Mouse (Mus musculus) yolk sac, embryonic 10.5 days (tissue): ENCODE data around the gene Fxr1.
"Not testable (repeated sequence)": the region's sequence is repeated elsewhere in the genome, so short reads cannot be mapped to it uniquely, and the experiment has no call there.

Experiments used
- DNase-seq: peaks from one replicate; pipeline ENCODE4 v3.0.0-alpha.2; 2017; ENCODE audit warnings: low spot score

Fxr1 gene

DNA sequence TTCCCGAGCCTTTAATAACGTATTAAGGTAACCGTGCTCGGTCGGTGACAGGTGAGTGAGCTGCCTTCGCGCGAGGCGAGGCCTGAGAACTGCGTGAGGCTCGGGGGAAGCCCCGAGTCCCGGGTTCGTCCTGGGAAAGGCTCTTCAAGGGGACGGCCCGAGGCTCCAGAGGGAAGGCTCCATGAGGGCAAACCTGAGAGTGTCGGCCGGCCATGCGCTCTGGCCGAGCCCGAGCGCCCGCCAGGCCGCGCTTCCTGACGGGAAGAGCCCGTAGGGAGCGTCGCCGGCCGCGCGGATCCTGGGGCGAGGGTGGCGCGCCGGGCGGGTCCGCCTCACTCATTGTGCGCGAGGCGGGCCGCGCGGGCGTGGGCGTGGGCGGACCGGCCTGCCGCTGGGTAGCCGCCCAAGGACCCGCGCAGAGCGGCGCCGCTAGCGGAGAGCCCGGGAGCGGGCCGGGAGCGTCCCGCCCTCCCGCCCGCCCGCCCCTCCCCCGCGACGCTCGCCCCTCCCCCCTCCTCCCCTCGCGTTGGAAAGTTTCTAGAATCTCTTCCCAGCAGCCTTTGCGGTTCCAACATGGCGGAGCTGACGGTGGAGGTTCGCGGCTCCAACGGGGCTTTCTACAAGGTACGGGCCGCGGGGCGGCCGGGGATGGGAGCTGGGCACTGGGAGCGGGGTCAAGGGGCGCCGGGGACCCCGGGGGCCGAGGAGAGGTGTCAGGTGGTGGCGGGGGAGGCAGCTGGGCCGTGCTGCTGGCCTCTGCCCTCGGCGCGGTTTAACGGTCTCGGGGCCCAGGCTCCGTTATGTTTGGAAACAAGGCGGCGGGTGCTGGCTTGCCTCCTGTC lies at the start of gene Fxr1:
Gene Fxr1 (plus strand): TSS at position 404 of the 842 bp plus-strand sequence.
- DNase-seq, result peak; percentile 84

- no peak for DNase-seq
These were observed 40.3 kb upstream of the Fxr1 start for GRCm38 (mm10) chr3:33979395-33979794.

GRCm38 (mm10) chr3:33982746-33983145 lies 37.0 kb upstream of the Fxr1 start:
- no peak for DNase-seq

DNA sequence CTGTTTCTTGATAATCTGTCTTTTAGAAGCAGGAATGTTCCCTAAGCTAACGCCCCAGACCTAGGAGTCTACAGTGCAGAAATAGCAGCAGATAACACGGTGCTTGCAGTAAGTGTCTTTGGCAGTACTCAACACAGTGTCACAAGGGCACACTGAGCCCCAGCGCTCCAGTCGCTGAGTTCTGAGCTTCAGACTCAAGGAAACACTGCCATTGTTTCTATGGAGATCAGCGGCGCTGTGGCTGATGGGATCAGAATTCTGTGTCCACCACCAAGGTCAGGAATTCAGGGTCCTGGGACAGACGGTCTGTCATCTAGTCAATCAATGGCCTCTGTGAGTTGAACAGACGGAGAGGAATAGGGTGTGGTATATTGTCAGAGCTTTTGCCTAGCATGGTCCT lies 30.4 kb upstream of the Fxr1 start:
- DNase-seq, result no peak

- no peak for DNase-seq
These were observed 29.3 kb upstream of the Fxr1 start for GRCm38 (mm10) chr3:33990451-33990850.

GRCm38 (mm10) chr3:33990921-33991320 lies 28.8 kb upstream of the Fxr1 start:
- DNase-seq, result no peak

DNA sequence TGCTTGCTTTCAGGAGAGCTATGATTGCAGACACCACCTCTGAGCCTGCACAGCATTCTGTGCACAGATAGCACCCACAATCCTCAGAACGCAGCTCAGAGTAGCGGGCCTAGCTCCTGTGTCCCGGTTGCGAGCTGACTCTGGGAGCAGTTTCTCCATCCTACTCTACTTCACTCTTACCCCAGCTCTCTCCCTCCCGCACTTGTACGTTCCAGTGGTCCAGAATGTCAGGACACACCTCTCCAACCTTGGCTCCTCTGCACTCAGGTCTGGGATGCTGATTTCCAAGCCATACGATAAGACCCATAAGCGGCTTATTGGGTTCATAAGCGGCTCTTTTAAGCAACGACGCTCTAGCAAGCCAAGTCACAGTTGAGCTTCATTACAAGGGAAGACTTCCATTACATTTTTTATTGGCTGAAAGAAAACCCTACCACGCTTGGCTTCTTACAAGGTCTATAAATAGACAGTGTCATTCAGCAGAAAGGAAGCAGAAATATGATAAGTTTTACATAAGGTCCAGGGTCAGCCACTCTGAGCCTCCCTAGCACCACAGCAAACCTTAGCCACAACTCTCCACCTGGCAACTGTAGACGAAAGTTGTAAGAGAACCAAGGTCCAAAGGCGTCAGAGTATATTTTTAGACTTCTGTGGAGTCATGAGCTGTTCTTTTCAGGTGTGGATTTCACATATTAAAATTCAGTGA lies 26.2 kb upstream of the Fxr1 start:
- no peak for DNase-seq

- DNase-seq, result no peak
These were observed 25.6 kb upstream of the Fxr1 start for GRCm38 (mm10) chr3:33994127-33994488.

DNA sequence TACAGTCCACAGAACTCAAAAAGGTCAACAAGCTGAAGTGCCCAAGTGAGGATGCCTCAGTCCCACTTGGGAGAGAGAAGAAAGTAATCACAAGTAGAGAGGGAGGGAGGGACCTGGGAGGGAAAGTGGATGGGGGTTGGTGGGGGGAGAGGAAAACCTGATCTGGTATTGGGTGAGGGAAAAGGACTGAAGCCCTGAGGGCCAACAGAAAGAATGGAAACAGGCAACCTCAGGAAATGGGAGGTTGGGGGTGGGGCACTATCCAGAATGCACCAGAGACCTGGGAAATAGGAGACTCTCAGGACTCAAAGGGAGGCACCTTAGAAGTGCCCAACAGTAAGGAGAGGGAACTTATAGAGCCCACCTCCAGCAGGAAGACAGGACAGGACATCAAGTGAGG lies 18.1 kb upstream of the Fxr1 start:
- DNase-seq, result not testable (repeated sequence)

DNA sequence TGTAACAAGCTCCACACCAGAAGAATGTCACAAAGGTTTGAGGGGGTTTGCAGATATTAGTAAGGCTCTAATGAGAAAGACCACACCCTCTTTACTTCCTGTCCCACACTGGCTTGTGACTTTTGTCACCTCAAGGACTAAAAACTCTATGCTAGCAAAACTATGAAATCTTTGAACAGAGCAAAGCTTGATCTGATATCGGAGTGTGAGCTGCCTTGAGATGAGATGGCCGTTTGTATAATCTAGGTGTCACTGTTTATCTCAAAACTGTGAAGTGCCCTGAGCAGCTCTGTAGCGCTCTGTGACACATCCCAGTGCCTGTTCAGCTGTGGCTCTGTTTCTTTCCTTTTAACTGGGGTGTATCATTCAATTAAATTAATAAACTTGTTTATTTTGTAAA lies 15.9 kb upstream of the Fxr1 start:
- DNase-seq, result no peak

- no peak for DNase-seq
These were observed 13.4 kb upstream of the Fxr1 start for GRCm38 (mm10) chr3:34006301-34006700.

- no peak for DNase-seq
These were observed 12.9 kb upstream of the Fxr1 start for GRCm38 (mm10) chr3:34006824-34007223.

- DNase-seq, result no peak
These were observed 12.1 kb upstream of the Fxr1 start for GRCm38 (mm10) chr3:34007611-34008010.

- DNase-seq, result no peak
These were observed 11.6 kb upstream of the Fxr1 start for GRCm38 (mm10) chr3:34008191-34008590.

- DNase-seq, result peak; percentile 65
These were observed 877 bp downstream of the Fxr1 start for GRCm38 (mm10) chr3:34020382-34021258.

DNA sequence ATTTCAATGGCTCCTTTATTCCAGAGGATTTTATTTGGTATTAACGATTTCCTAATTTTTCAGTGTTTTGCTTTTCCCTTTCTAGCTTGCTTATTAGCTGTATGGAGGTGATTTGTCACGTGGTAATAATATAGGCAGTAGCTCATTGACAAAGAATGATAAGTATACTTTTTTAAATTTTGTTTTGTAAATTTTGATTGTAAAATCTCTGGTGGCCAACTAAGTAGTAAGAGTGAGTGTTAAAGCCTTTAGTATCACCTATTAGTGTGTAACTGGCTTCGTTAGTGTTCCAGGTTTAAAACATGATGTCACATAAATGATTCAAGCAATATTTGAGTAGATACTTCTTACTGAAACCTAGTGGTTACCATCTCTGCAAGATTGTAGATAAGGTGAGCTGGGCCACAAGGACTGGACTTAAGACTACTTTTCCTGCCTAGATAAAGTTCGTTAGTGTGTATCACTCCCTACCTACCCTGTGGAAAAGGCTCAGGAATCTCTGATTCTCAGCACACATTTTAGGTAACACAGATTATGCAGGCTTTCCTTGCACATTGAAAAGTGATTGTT lies 1.6 kb downstream of the Fxr1 start:
- DNase-seq, result no peak

DNA sequence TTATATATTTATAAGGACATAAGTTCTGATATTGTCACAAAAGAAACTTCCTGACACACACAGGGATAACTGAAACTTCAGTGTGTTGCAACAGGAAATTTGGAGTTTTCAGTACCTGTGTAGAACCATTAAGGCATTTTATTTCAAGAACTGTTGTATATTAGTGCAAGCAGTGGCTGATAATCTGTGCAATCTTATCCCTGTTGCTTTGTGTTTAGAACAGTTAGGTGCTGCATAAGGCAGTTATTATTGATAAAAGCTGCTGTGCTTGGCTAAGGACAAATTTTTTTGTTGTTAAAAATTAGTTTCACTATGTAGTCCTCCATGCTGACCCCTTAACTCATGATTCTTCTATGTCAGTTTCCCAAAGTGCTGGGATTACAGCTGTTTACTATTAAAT lies 9.2 kb downstream of the Fxr1 start:
- no peak for DNase-seq

GRCm38 (mm10) chr3:34030601-34031000 lies 10.9 kb downstream of the Fxr1 start:
- DNase-seq, result no peak

DNA sequence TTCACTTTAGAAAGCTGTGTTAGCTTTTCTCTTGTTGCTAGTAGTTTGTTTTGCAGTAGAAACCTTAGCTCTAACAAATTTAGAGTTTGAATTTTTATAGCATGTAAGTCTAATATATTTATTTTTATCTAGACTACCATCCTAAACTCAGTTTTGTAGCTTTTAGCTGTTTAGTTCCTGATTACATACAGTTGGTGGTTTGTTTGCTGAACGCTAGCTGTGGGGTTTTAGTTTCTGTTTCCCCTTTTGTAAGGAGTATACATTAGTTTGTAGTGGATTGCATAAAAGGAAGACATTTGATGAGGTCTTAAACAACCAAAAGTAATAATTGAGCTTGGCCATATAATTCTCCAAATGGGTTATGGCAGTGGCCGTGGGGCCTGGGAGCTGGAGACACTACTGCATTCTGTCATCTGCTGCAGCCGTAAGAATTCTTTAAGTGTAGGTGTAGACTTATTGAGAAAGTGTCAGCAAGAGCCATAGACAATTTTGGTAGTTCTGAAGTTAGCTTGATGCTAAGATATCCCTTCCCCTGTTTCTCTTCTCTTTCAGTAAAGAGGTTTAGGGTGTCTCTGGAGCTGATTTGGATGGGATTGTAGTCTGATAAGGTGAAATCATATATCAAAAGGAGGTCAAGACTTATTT lies 14.1 kb downstream of the Fxr1 start:
- no peak for DNase-seq

- DNase-seq, result no peak
These were observed 15.1 kb downstream of the Fxr1 start for GRCm38 (mm10) chr3:34034803-34035202.

DNA sequence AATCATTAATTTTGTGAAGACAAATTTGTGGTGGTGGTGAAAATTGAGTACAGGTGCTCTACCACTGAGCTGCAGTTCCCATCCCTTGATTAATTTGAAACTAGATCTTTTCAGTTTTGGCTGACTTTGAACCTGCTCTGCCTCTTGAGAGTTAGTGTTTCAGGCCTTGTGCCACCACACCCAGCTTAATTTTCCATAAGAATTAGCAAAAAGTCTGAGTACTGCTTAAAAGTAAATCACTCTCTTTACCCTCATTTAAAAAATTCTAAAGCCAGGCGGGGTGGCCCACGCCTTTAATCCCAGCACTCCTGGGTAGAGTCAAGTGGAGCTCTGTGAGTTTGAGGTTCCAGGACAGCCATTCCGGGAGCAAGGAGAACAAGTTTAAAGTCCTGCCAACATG lies 16.0 kb downstream of the Fxr1 start:
- DNase-seq, result no peak

- DNase-seq, result no peak
These were observed 22.2 kb downstream of the Fxr1 start for GRCm38 (mm10) chr3:34041990-34042389.
